Mouse (Mus musculus): ENCODE results near the gene Snrpg.
A peak's percentile ranks its signal among the peaks of the same experiment; 100 is the strongest.

Gene Snrpg

DNA sequence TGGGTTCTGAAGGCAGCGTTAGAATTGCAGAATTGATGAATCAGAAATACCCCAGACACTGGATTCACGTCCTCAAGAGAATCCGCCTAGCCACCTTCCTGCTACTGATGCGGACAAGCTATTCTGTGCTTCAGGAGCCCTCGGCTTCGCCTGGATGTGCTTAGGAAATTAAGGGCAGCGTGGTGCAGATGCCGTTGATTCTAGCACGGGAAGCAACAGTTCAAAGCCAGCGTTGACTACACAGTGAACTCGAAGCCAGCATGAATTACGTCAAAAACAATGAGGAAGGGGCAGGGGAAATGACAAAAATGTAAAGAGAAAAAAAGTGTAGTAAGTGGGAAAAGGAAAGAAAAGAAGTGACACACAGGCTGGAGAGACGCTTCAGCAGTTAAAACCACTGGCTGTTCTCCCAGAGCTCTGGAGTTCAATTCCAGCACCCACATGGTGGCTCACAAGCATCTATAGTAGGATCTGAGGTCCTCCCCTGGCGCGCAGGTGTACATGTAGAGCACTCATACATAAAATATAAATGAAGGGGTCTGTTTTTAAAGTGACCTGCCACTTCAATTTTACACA, at the start of gene Snrpg:
Gene Snrpg (plus strand): TSS at position 541 of the 576 bp plus-strand sequence.
- peak; percentile 21 for DNase-seq (ENCODE audit: low read depth, low spot score)

DNA sequence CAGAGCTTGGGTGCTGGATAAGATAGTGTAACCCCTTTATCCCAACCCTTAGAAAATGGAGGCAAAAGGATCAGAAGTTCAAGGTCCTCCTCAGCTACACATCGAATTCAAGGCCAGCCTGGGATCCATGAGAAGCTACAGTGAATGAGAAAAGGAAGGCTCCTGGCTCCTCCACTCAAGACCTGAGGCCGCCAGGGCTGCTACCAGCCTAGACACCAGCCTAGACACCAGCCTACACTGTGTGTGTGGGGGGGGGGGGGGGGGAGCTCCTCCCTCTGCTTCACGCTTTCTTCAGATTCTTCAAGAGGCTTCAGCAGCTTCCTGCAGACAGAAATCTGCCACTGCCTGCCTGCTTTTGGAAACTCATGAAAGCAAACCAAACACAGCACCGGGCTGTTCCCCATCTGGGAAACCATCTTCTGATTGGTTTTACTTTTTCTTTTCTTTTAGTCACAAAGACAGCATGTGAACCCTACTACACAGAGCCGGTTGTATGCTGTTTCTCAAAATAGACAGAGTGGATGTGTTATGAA, 49.0 kb upstream of the Snrpg start:
- peak; percentile 38 for DNase-seq (ENCODE audit: low read depth, low spot score)

DNA sequence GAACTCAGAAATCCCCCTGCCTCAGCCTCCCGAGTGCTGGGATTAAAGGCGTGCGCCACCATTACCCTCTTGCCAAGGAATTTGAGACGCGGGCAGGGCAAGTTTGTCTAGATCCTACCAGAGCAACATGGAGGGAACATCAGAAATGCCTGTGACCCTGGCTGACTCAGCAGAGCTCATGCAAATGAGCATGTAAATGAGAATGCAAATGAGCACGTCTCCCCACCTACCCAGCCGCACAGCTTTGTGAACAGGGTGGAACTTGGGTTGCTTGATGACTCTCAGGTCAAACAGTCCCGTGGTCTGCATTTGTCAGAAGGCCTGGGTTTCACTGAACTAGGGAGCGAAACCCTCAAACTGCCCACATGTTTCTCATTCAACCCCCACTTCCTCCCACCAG, 48.1 kb upstream of the Snrpg start:
- peak; percentile 97 for DNase-seq (ENCODE audit: low read depth, low spot score)

DNA sequence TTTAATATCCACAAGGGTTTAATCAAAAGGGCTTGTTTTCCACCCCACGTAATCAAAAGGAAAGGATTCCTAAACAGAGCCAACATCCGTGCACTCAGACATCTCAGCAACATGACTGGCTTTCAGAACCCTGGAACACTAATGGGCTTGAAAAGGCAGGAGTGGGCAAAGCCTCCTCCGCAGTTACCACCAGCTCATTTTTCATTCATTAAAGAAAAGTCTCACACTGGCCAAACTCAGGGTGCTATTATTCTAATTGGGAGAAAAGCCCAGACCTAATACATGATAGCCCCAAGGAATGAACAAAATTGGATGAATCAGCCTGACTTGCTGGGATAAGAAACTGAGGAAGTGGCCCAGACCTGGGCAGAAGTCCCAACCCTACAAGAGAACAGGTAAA, 46.7 kb upstream of the Snrpg start:
- DNase-seq (ENCODE audit: low read depth, low spot score): no peak

DNA sequence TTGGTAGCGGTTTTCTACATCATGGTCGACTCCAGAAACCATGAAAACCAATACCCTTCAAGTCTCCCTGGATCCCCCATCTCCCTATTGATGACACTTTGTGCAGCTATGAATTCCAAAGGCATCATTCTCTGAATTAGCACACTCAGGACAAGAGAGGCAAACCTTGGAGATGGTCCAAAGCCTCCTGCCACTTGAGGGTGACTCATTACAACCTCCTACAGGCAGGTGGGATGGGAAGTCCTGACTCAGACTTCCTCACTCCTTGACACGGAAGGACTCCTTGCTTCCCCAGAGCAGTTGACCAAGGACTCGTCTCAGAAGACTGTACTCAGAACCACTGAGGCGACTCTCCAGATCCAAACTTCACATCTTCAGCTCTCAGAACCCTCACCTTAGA, 45.5 kb upstream of the Snrpg start:
- no peak for DNase-seq (ENCODE audit: low read depth, low spot score)

DNA sequence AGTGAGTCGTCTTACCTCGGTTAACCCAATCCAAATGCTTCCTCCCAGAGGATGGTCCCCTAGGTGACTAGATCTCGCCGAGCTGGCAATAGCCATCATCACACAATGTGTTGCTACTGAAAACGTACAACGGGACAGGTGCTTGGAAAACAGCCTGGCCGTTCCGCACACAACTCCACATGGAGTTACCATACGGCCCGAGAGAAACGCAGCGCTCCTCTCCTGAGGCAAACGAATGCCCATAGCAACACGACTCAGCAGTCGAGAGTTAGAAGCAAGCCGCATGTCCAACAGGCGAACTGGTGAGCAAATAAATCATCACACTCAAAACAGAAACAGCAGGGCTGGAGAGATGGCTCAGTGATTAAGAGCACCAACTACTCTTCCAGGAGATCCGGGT, 44.2 kb upstream of the Snrpg start:
- no peak for DNase-seq (ENCODE audit: low read depth, low spot score)

DNA sequence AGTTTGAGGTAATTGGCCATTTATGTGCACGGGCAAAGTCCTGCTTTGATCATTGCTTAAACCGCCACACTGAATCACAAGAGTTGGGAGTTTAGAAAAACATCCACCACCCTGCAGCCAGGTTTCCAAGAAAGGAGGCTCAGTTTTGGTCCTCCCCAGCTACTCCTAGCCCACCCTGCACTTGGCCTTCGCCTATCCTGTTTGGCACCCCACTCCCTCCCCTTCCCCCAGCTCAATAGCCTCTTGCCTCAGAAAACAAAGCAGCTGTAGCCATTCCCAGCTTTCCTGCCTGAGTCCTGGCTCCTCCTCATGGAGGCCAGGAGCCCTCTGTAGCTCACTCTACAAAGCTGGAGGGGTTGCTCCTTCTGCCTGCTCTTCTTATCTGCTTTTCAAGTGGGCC, 42.7 kb upstream of the Snrpg start:
- DNase-seq (ENCODE audit: low read depth, low spot score): no peak

DNA sequence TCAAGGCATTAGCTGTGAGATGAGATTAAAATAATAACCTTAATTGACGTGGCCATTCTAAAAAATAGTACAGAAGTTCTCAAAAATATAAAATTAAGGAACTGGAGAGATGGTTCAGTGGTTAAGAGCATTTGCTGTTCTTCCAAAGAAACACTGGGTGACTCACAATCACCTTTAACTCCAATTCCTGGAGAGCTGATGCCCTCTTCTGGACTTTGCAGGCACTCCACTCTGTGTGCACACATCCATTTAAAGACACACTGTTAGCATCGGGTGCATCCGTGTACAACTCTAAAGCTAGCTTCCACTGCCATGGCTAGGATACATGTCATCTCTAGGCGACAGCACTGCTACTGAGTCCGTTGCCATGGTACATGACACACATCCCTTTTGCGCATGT, 41.2 kb upstream of the Snrpg start:
- peak; percentile 83 for DNase-seq (ENCODE audit: low read depth, low spot score)

DNA sequence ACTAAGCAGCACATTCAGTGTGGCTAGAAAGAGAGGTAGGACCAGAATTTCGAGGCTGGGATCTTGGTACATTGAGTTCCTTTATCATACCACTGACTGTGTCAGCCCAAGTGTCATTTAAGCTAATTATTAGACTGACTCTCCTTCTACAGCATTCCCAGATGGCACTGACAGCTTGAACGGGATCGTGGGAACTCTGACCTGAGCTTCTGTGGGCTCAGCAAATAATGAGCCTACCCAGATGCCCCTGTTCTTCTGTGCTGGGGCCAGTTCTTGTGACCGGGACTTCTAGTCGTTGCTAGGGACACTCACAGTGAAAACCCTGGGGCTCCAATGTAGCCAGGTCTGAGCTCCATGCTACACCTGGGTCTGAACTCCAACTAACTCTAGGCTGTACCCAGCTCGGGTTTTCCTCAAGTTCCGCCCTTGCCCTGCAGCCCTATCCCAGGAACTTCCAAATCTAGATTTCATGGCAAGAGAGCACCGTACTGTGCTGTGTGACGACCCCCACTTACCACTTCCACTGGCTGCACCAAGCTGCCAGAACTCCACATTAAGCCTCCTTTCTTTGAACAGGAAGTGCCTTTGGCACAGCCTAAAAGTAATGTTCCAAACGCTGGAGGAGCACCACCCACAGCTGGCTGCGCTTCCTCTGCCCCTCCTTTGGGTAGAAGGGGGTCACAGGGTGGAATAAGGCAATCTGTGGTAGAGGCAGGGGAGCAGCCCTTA, 35.8 kb upstream of the Snrpg start:
- no peak for DNase-seq (ENCODE audit: low read depth, low spot score)

DNA sequence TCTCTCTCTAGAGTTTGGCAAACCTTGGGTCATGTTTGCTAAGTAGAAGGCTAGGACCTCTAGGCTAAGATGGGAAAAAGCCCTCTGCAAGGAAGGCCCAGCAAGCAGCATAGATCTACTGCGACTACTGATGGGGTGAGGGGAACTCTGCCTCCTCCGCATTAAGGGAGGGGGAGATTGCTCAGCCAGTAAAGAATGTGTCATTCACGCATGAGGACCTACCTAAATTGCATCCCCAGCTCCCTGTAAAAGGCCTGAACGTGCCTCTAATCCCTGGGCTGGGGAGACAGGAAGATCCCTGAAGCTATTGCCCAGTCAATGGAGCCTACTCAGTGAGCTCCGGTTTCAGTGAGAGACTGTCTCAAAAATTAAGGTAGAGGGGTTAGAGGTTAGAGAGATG, 35.2 kb upstream of the Snrpg start:
- no peak for DNase-seq (ENCODE audit: low read depth, low spot score)

DNA sequence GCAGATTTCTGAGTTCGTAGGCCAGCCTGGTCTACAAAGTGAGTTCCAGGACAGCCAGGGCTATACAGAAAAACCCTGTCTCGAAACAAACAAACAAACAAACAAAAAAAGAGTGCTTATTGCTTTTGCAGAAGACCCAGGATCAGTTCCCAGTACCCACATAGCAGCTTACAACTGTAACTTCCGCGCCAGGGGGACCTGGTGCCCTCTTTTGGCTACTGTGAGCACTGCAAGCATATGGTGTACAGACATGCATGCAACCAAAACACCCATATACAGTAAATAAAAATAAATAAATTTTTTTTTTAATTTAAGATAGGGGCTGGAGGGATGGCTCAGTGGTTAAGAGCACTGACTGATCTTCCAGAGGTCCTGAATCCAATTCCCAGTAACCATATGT, 34.8 kb upstream of the Snrpg start:
- DNase-seq (ENCODE audit: low read depth, low spot score): peak; percentile 48

DNA sequence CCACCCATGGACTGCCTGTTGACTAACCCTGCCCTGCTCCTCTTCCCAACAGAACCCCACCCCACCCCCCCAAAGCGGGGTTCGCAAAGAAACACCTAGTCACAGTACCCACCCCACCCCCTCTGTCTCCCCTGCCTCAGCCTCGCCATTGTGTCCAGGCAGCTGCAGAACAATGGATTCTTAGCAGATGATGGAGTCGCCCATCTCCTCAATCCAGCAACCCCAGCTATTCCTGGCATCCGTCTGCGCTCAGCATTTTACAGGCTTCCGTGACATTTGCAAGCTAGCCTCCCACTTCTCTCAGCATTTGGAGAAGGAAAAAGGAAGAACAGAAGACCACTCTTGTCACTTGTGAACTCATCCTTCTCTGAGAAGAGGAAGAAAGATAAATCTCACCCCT, 27.4 kb upstream of the Snrpg start:
- peak; percentile 76 for DNase-seq (ENCODE audit: low read depth, low spot score)

DNA sequence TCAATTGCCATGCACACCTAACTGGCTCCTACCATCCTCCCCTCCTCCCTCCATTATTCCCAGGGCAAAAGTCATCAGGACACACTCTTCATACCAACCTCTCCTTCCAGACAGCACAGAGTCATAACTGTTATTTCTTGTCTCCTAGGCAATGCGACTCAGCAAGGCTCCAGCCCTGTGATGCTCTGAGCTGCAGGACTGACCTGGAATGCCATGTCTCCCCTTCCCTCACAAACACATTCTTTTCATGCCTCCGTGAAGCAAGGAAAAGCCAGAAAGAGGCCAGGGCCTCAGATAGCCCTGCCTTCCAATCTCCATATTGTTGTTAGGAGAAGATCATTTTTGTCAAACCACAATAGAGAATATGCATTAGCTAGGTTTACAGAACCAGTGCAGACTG, 25.0 kb upstream of the Snrpg start:
- DNase-seq (ENCODE audit: low read depth, low spot score): no peak

DNA sequence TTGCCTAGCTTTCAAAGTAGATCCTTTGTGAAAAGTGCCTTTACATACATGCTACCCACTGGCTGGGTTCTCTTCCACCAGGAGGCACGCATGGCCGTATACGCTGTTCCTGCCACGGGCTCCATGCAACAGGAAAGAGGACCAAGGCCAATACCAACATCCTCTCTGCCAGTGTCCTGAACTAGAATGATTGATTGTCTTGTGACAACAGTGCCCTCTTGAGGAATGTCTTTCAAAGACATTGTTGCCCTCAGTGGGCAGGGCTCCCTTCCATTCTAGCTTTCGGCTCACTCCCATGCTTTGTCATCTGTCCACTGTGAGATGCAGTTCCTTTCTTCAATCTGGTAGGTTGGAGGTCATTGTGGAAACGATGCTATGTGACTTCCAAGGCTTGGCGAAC, 21.8 kb upstream of the Snrpg start:
- DNase-seq (ENCODE audit: low read depth, low spot score): peak; percentile 49

DNA sequence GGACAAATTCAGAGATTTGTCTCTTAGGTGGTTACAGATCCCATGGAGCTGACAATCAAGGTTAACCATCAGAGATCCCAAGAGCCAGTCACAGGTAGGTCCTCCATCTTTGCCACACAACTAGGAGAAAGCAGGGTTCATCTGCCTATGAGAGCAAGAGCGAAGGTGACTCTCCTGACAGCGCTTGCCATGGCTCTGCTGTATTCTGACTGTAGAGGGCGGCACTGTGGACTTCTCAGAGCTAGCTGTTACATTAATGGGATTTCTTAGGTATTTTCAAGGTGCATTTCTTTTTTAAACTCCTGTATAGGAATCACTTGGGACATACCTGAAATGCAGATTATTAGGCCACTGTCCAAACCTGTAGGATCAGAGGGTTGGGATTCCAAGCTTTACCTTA, 16.2 kb upstream of the Snrpg start:
- DNase-seq (ENCODE audit: low read depth, low spot score): no peak

DNA sequence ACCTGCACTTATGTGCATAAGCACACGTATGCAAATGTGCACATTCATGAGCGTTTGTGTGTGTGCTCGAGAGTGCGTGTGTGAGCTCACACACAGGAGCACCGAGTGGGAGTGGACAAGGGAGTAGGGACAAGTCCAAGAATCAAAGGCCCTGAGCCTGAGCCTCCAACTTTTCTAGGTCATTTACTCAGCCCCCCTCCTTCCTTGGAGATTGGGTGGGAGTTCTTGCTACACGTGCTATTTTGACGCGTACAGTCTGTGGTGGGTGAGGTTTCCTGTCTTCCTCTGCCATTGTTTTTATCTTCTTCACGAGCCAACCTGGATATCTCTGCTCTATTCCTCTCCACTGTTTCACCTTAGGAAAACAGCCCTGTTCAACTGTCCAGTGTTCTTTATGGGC, 14.1 kb upstream of the Snrpg start:
- DNase-seq (ENCODE audit: low read depth, low spot score): no peak

DNA sequence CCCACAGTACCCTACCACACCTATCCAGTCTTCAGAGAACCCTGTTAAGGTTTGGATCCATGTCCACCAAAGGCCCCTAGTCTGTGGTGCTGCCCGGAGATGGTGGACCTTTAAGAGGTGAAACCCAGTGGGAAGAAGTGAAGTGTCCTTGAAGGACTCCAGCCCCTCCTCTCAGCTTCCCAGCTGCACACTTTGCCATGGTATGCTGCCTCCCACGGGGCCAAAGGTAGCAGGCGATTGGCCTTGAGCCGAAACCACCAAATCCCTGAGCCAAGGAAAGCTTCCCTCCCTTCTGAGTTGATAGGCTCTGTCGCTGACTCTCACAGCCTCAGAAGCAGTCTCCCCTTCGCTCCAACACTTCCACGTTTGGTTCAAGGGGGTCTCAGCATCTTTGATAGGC, 10.4 kb upstream of the Snrpg start:
- no peak for DNase-seq (ENCODE audit: low read depth, low spot score)

DNA sequence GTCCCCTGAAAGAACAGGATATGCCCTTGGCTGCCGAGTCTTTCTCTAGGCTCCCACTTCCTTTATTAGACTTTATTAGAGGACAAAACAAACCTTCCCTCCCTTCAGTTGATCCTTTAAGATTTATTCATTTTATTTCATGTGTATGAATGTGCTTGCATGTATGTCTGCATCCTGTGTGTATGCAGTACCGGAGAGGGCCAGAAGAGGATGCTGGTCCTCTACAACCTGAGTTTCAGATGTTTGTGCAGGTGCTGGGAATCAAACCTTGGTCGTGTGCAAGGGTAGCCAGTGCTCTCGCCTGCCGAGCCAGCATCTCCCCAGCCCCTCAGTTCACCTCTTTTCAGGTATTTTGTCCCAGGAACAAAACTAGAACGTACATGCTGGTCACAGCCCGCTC, 9.7 kb upstream of the Snrpg start:
- DNase-seq (ENCODE audit: low read depth, low spot score): peak; percentile 48

DNA sequence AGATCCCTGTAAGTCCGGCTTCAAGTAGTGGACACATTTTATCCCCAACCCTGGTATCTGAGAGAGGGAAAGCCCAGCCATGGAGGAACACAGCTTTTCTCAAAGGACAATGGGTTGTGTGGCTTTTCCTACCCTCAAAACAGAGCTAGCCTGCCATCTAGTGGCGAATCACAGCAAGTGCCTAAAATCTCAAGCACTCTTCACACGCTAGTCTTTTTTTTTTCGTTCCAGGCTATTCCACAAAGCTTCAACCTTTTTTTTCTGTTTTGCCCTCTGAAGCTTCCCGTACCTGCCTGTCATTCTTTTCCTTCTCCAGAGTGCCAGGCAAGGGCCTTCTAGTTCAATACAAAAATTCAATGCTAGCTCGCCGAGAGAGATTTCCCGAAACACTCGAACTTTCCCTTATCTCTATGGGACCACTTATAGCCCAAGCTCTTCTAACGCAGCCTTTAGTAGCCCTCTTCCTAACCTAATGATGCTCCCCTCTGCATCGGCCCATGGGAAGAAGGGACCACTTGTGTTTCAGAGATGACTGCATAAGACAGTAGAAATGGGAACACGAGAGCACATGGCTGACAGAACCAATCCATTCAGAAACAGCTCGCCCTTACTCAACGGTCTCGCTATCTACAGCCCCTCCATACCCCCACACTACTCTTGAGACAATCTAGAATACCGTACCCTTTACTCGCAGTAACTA, 6.5 kb upstream of the Snrpg start:
- peak; percentile 91 for DNase-seq (ENCODE audit: low read depth, low spot score)

DNA sequence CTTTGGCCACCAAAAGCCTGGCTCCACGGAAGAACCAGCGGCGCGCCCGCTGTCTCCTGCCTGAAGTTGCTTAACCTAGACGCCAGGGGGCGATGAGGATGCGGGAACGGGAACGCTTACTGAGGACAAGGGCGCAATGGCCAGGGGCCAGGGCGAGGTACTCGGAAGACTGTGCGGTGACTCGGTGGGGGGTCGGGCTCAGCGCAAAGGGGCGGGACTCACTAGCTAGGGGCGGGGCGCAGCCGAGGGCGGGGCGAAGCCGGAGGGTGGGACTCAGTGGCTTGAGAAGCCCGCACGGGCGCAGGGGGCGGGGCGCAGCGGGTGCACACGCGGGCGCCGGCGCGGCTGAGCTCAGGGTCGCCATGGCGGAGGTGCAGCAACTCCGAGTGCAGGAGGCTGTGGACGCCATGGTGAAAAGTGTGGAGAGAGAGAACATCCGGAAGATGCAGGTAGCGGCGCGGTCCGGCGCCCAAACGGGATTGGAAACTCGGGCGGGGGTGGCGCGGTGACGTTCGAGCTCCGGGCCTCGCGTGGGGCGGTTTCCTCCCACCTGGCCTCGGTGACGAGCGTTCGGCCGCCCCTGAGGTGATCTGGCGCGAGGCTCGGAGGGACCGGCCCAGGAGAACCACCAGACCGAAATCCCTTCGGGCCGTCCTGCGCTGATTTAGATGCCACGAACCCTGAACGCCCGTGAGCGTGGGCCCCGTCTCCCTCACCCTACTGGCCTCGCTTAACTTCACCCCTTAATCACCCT, 5.6 kb upstream of the Snrpg start, which contains the start of gene Fam136a:
Gene Fam136a (plus strand): TSS at position 276 of the 754 bp plus-strand sequence.
- peak; percentile 99 for DNase-seq (ENCODE audit: low read depth, low spot score)

DNA sequence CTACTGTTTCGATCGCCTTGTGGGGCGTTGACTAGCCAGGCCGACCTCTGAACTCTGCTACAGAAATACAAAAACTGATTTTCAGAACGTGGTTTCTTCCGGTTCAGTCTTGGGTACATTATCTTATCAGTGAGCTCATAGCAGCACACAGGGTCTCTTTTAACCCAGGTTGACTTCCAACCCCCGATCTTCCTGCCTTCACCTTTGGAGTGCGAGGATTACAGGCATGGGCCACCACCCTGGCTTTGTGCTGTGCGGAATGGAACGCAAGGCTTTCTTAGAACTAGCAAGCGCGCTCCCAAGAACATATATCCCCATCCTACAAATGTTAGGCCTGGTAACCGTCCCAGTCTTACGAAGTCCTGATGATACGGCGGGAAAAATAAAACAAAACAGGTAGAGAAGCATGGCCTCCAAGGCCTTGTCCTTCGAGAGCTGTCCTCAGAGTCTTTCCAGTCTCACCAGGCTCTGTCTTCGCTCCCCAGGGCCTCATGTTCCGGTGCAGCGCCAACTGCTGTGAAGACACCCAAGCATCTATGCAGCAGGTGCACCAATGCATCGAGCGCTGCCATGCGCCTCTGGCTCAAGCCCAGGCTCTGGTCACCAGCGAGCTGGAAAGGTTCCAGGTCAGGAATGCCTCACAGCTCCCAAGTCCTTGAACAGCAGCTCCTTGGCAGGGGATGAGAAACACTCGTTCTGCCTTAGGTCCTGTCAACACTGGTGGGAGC, 4.8 kb upstream of the Snrpg start:
- peak; percentile 31 for DNase-seq (ENCODE audit: low read depth, low spot score)
